Mouse (Mus musculus): ENCODE data around the gene Krt35. TPM values are rescaled to one million over a fixed set of nuclear protein-coding genes. Genes with fewer than 3 reads are reported as not detected.

Krt35 gene
- polyA plus RNA-seq, 1 experiment from 2014 or later: not detected

- Histone ChIP-seq H3K4me2 (no peak within 1 kb of the TSS), H3K4me1 (replicated peaks) (no peaks in the 10 kb centered on the region), H3K27ac (replicated peaks) (no peak within 1 kb of the TSS), H3K9ac (no peak within 1 kb of the TSS), H3K36me3 (no peaks in the 10 kb centered on the region), H3K9me3 (no peaks in the 10 kb centered on the region), H3K4me3 (no peak within 1 kb of the TSS), H3K27me3 (no peaks in the 10 kb centered on the region)
- 83% methylated on average over 6 of the region's 6 CpGs for WGBS
- no peak for ATAC-seq (ENCODE audit: low read depth)
Measured at GRCm38 (mm10) chr11:100105576-100106122, 9.6 kb upstream of the Krt35 start, which contains the start of gene Krt36. Gene Krt36, minus strand, starts transcription at chr11:100105626.

- no peaks in the 10 kb centered on the region for H3K9me3 ChIP-seq
- H3K9ac ChIP-seq: no peak overlapping the region
- H3K27me3 ChIP-seq: no peaks in the 10 kb centered on the region
- ATAC-seq (ENCODE audit: low read depth): no peak
- H3K27ac ChIP-seq (replicated peaks): no peak overlapping the region
- no peaks in the 10 kb centered on the region for H3K4me1 ChIP-seq (replicated peaks)
- WGBS: 72% methylated on average over 15 of the region's 15 CpGs
- no peak overlapping the region for H3K4me3 ChIP-seq
- no peak overlapping the region for H3K4me2 ChIP-seq
- H3K36me3 ChIP-seq: no peaks in the 10 kb centered on the region
Measured at GRCm38 (mm10) chr11:100102693-100103429, 6.8 kb upstream of the Krt35 start.

DNA sequence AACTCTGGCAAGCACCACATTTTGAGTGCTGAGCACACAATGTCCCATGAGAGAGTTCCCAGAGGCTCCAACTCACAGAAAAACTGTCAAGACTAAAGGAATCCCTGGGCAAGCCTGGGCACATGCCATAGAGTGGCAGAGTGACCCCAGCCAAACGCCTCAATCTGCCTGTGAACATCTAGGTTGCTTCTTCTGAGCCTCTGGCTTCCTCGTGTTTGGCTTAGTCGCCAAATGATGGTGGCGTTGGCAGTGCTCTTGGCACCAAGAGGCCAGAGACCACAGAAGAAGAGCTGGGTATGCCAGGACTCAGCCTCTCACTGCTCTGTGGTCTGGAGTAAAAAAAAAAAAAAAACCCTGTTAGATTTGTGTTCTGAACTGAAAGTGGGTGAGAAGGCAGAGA is 4.3 kb upstream of the Krt35 start:
- Histone ChIP-seq H3K27ac (replicated peaks) (no peak overlapping the region), H3K4me1 (replicated peaks) (no peaks in the 10 kb centered on the region), H3K27me3 (no peaks in the 10 kb centered on the region), H3K36me3 (no peaks in the 10 kb centered on the region), H3K4me3 (no peak overlapping the region), H3K4me2 (no peak overlapping the region), H3K9ac (no peak overlapping the region), H3K9me3 (no peaks in the 10 kb centered on the region)
- 85% methylated on average over 4 of the region's 4 CpGs for WGBS
- no peak for ATAC-seq (ENCODE audit: low read depth)

DNA sequence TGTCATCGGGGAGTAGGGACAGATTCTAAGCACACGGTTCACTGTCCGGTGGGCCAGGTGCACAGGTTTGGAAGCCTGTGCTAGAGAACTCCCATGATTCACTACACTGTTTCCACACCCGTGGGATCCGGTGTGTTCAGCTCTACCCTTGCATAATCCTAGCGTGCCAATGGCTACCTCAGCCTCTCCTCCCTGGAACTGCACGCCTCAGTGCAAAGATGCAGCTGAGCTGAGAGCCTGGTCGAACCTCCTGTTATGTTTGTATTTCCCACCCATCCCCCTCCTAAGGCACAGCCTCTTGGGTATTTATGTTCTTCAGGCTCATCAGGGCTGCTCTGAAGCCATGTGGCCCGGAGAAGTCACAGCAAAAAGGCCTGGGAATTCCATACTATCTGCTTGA is 1.8 kb upstream of the Krt35 start:
- Histone ChIP-seq H3K9me3 (no peaks in the 10 kb centered on the region), H3K27me3 (no peaks in the 10 kb centered on the region), H3K4me1 (replicated peaks) (no peaks in the 10 kb centered on the region), H3K4me3 (no peak overlapping the region), H3K4me2 (no peak overlapping the region), H3K36me3 (no peaks in the 10 kb centered on the region), H3K9ac (no peak overlapping the region), H3K27ac (replicated peaks) (no peak overlapping the region)
- WGBS: 68% methylated on average over 9 of the region's 9 CpGs
- no peak for ATAC-seq (ENCODE audit: low read depth)

GRCm38 (mm10) chr11:100088378-100089025 is 7.5 kb downstream of the Krt35 start:
- no peaks in the 10 kb centered on the region for H3K4me1 ChIP-seq (replicated peaks)
- H3K4me2 ChIP-seq: no peak overlapping the region
- H3K27ac ChIP-seq (replicated peaks): no peak overlapping the region
- H3K27me3 ChIP-seq: no peaks in the 10 kb centered on the region
- WGBS: 72% methylated on average over 7 of the region's 7 CpGs
- no peaks in the 10 kb centered on the region for H3K9me3 ChIP-seq
- no peaks in the 10 kb centered on the region for H3K36me3 ChIP-seq
- no peak for ATAC-seq (ENCODE audit: low read depth)
- no peak overlapping the region for H3K4me3 ChIP-seq
- H3K9ac ChIP-seq: no peak overlapping the region

GRCm38 (mm10) chr11:100087861-100088260 is 8.2 kb downstream of the Krt35 start, which contains the start of gene Krt32:
Gene Krt32, minus strand, starts transcription at chr11:100088226.
- H3K36me3 ChIP-seq: no peaks in the 10 kb centered on the region
- no peaks in the 10 kb centered on the region for H3K9me3 ChIP-seq
- H3K9ac ChIP-seq: no peak within 1 kb of the TSS
- no peak within 1 kb of the TSS for H3K27ac ChIP-seq (replicated peaks)
- H3K4me1 ChIP-seq (replicated peaks): no peaks in the 10 kb centered on the region
- 94% methylated on average over 10 of the region's 10 CpGs for WGBS
- no peak within 1 kb of the TSS for H3K4me3 ChIP-seq
- H3K27me3 ChIP-seq: no peaks in the 10 kb centered on the region
- no peak for ATAC-seq (ENCODE audit: low read depth)
- H3K4me2 ChIP-seq: no peak within 1 kb of the TSS

DNA sequence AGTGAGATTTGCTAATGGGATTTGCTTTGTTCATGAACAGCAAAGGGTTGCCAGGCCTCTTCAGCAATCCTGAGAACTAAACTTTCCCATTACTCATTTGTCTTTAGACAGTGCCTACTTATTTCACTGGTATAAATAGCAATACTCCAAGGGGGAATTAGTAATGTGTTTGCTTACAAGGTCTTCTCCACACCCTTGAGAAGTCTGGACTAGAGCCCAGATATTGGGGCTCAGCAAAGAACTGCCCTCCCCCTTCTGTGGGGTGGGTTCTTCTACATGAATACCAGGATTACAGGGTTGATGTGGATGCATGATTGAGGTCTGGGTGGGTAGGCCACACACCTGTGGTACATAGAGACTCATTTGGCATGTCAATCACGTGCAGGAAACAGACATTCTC is 22.2 kb downstream of the Krt35 start:
- Histone ChIP-seq H3K4me3 (no peak overlapping the region), H3K4me2 (no peak overlapping the region), H3K9me3 (no peaks in the 10 kb centered on the region), H3K27ac (replicated peaks) (no peak overlapping the region), H3K4me1 (replicated peaks) (no peaks in the 10 kb centered on the region), H3K9ac (no peak overlapping the region), H3K27me3 (no peaks in the 10 kb centered on the region), H3K36me3 (no peaks in the 10 kb centered on the region)
- WGBS: 47% methylated on average over 1 of the region's 1 CpGs
- no peak for ATAC-seq (ENCODE audit: low read depth)

DNA sequence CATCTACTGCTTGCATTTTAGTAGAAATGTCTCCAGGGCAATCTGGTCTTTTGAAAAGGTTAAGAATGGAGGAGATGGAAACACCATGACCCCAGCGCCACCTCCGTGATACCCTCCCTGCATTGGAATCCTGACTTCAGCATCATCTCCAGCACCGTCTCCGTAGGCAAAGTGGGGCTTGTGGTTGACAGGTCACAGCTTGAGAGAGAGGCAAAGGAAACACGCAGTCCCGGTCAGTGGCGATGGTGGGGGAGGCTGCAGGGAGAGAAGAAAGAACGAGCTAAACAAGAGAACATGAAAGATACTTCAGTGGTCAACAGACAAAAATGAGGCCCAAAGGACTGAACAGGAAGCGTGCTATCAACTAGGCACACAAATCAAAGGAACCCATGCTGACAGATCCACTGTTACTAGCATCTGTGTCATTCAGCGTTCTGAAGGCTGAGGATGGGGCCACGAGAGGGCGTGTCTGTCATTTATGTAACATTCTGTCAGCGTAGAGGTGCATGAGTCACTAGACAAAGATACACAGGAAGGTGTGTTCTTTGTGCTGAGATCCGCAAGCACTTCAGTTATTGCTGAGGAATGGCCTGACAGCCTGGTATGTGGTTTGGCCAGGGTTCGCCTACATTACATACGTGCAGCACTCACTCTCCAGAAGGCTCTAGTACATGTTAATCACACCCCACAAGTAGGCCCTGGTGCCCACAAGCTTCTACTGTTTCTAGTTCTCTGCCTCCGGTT is 28.6 kb downstream of the Krt35 start:
- Histone ChIP-seq H3K4me3 (no peak overlapping the region), H3K4me1 (replicated peaks) (no peaks in the 10 kb centered on the region), H3K27ac (replicated peaks) (no peak overlapping the region), H3K9me3 (no peaks in the 10 kb centered on the region), H3K36me3 (no peaks in the 10 kb centered on the region), H3K27me3 (no peaks in the 10 kb centered on the region), H3K9ac (no peak overlapping the region), H3K4me2 (no peak overlapping the region)
- ATAC-seq (ENCODE audit: low read depth): no peak
- WGBS: 79% methylated on average over 17 of the region's 17 CpGs

DNA sequence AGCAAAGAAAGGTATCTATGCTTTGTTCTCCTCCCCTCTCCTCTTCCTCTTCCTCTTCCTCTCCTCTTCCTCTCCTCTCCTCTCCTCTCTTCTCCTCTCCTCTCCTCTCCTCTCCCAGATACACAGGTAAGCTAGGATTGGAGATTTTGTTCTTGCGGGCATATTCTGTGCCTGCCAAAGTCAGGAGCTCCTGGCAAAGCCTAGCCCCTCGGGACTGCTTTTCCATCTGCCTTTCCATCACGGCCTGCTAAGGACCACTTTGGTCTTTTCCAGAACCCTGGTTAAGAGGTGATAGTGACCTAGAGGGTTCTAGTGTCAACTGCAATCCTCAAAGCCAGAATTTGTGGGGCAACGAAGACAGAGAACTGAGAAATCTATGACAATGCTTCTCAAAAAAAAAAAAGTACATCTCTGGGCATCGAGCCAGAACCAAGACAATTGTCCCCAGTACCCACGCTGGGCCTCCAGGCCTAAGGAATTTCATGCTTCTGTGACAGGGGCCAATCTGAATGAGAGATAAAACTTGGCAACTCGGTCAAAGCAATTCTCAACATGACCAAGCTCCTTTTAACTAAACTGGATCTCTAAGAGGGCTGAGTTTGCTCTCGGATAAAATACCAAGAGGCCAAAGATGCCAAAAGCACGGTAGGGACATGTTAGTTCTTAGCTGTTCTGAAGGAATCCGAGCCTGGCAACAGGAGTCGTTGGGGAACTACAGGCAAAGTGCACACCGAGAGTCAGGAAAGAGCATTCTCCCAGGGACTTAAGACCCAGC is 29.6 kb downstream of the Krt35 start:
- no peaks in the 10 kb centered on the region for H3K36me3 ChIP-seq
- no peaks in the 10 kb centered on the region for H3K27me3 ChIP-seq
- no peak overlapping the region for H3K27ac ChIP-seq (replicated peaks)
- H3K4me1 ChIP-seq (replicated peaks): no peaks in the 10 kb centered on the region
- no peaks in the 10 kb centered on the region for H3K9me3 ChIP-seq
- no peak for ATAC-seq (ENCODE audit: low read depth)
- WGBS: 70% methylated on average over 12 of the region's 12 CpGs
- H3K4me2 ChIP-seq: no peak overlapping the region
- H3K9ac ChIP-seq: no peak overlapping the region
- H3K4me3 ChIP-seq: no peak overlapping the region

GRCm38 (mm10) chr11:100058875-100059274 is 37.2 kb downstream of the Krt35 start:
- Histone ChIP-seq H3K36me3 (no peaks in the 10 kb centered on the region), H3K9me3 (no peaks in the 10 kb centered on the region), H3K4me3 (no peak overlapping the region), H3K27ac (replicated peaks) (no peak overlapping the region), H3K9ac (no peak overlapping the region), H3K4me2 (no peak overlapping the region), H3K4me1 (replicated peaks) (no peaks in the 10 kb centered on the region), H3K27me3 (no peaks in the 10 kb centered on the region)
- 74% methylated on average over 8 of the region's 8 CpGs for WGBS
- no peak for ATAC-seq (ENCODE audit: low read depth)

GRCm38 (mm10) chr11:100055686-100056655 is 40.1 kb downstream of the Krt35 start:
- Histone ChIP-seq H3K9me3 (no peaks in the 10 kb centered on the region), H3K4me2 (no peak overlapping the region), H3K27ac (replicated peaks) (no peak overlapping the region), H3K36me3 (no peaks in the 10 kb centered on the region), H3K9ac (no peak overlapping the region), H3K27me3 (no peaks in the 10 kb centered on the region), H3K4me3 (no peak overlapping the region), H3K4me1 (replicated peaks) (no peaks in the 10 kb centered on the region)
- ATAC-seq (ENCODE audit: low read depth): no peak
- WGBS: 80% methylated on average over 9 of the region's 9 CpGs
